8 mouse cellular contexts compared by ENCODE assay signal in the genomic region with DNA sequence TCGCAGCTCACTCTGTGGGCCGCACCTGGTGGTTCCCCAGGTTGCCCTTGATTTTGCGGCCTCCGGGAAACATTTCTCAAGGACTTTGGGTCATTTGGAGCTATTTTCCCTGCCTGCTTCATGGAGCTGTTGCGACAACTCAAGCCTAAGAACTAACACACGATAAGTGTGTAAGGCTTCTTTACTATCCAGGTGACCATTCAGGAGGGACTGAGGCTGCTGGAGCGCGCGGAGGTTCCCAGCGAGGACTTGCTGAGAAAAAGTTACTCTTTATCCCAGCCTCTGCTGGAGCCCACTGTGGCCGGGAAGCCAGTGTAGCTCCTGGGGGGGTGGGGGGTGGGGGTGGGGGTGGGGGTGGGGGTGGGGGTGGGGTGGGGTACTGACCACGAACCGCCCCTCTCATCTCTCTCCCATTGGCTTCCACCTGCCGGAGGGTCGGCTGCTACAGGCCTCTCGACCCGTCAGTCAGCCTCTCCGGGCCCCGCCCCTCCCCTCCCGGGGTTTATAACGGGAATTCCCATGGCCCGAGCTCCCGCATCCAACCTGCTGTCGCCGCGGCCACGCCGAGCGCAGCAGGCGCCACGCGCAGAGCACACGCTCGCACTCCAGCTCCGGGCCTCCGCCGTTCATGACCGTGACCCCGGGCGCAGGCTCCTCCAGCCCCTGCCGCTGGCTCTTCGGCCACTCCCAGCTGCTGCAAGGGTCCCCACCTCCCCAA. TPM values are rescaled to one million over a fixed set of nuclear protein-coding genes. Genes with fewer than 3 reads are reported as not detected.
DNase-seq lines count a peak whose midpoint lies in the region; ATAC-seq and TF ChIP-seq lines count a peak whose summit lies in the region.

A gene (plus strand): TSS at position 532 of the 718 bp plus-strand sequence.

- DNase-seq in R1 (ENCODE audit: low read depth, low spot score), result peak; percentile 92
- peak; percentile 61 to 68 for DNase-seq in cerebellum, adult 18-20 months
- peak; percentile 82 for DNase-seq in forebrain, postnatal 0 days
- peak; percentile 75 for DNase-seq in heart, postnatal 4 days
- peak; percentile 40 to 55 for DNase-seq in layer of hippocampus, postnatal 25 days (ENCODE audit: extremely low spot score in 1 of 2, low spot score in 1 of 2)
- peak; percentile 11 to 32 for DNase-seq in lung, postnatal 4 days
- no peak for DNase-seq in B cell, adult 2 months

- ATAC-seq in forebrain, postnatal 0 days, result peak; percentile 97

- H3K36me3 ChIP-seq in forebrain, postnatal 0 days (ENCODE audit: insufficient read depth), result no peaks in the 10 kb centered on the region
- no peaks in the 10 kb centered on the region for H3K36me3 ChIP-seq in small intestine, adult 2 months (ENCODE audit: control insufficient read depth, insufficient read depth, low read length)

- TF ChIP-seq CTCF in forebrain, postnatal 0 days (IDR thresholded peaks at IDR 0.05; ENCODE audit: low read depth), result no peak
- no peak for TF ChIP-seq CTCF in small intestine, adult 2 months (IDR thresholded peaks at IDR 0.05; ENCODE audit: extremely low read depth, insufficient read length, insufficient replicate concordance, low read depth, low read length)

- H3K27ac ChIP-seq in forebrain, postnatal 0 days (ENCODE audit: low read depth, low read length), result no peak within 1 kb of the TSS
- H3K27ac ChIP-seq in small intestine, adult 2 months (ENCODE audit: insufficient read depth, low read depth, low read length), result no peak within 1 kb of the TSS

- H3K4me2 ChIP-seq in forebrain, postnatal 0 days (ENCODE audit: low read depth), result peak within 1 kb of the TSS; percentile 97

- no peaks in the 10 kb centered on the region for H3K4me1 ChIP-seq in forebrain, postnatal 0 days (ENCODE audit: insufficient read depth)
- H3K4me1 ChIP-seq in small intestine, adult 2 months (ENCODE audit: control insufficient read depth, insufficient read depth, insufficient read length, low read length), result no peaks in the 10 kb centered on the region

- WGBS in forebrain, postnatal 0 days, result 7% methylated on average over 39 of the region's 42 CpGs
- 6% methylated on average over 40 of the region's 42 CpGs for WGBS in small intestine, adult 2 months

- no peaks in the 10 kb centered on the region for H3K9me3 ChIP-seq in forebrain, postnatal 0 days (ENCODE audit: low read length)

- H3K4me3 ChIP-seq in forebrain, postnatal 0 days (ENCODE audit: low read depth, low read length), result peak within 1 kb of the TSS; percentile 68
- H3K4me3 ChIP-seq in small intestine, adult 2 months (ENCODE audit: low read depth, low read length), result peak within 1 kb of the TSS; percentile 38

- no peak for TF ChIP-seq POLR2A in small intestine, adult 2 months (IDR thresholded peaks at IDR 0.05; ENCODE audit: low read depth, low read length)

- no peaks in the 10 kb centered on the region for H3K27me3 ChIP-seq in forebrain, postnatal 0 days (ENCODE audit: insufficient read depth, low read length)
- H3K27me3 ChIP-seq in small intestine, adult 2 months (ENCODE audit: control insufficient read depth, insufficient read depth, low read length), result peaks cover 26% of the 10 kb centered on the region

- H3K9ac ChIP-seq in forebrain, postnatal 0 days, result peak within 1 kb of the TSS; percentile 66

RNA-seq across cellular contexts. Expression of the gene that starts here (rescaled TPM):
- 9.5 and 16.9 TPM in 2 replicates for total RNA-seq in forebrain, postnatal 0 days (2014; rRNA removed)
- 7.9 and 12.3 TPM in 2 replicates for polyA plus RNA-seq in forebrain, postnatal 0 days (2015; fragmentation: Nextera tagmentation; extraction: Ambion mirVana)
- total RNA-seq in heart, postnatal 4 days (2021), result 10 to 100 TPM; 10.2 to 11.2 TPM
- 1 to 10 TPM; 5.9 to 7.6 TPM for total RNA-seq in layer of hippocampus, postnatal 25 days (2021)
- 3.8 and 4.4 TPM in 2 replicates for polyA plus RNA-seq in small intestine, adult 2 months (2012; rRNA removed)

Comparison
In these comparisons a context has a peak if more than half of its experiments do, and no peak if none do; other contexts are left out.
1. DNase-seq: peak in R1 (single experiment), cerebellum, adult 18-20 months (2 of 2), forebrain, postnatal 0 days (single experiment), heart, postnatal 4 days (single experiment), layer of hippocampus, postnatal 25 days (2 of 2) and lung, postnatal 4 days (2 of 2); none in B cell, adult 2 months (0 of 2).